Mouse (Mus musculus) ES-E14 (cell line): ENCODE measurements around the gene Ucma.

ENCODE experiments used
- CHD2 ChIP-seq: IDR thresholded peaks from 2 replicates; pipeline ENCODE4 v1.6.1; 2014; ENCODE audit warnings: mild to moderate bottlenecking, low read depth, low read length, inconsistent platforms
- ZNF384 ChIP-seq: IDR thresholded peaks from 2 replicates; pipeline ENCODE4 v1.6.1; 2012; ENCODE audit warnings: low read depth, low read length, inconsistent platforms

- TF ChIP-seq ZNF384: no peak
- no peak for TF ChIP-seq CHD2
Measured at GRCm38 (mm10) chr2:4998905-4999304, 23.0 kb downstream of the Ucma start.
